Mouse (Mus musculus) layer of hippocampus, adult 9-10 months (tissue): Measurements from ENCODE around the gene Olig1.

ENCODE experiments used
- DNase-seq: peaks from one replicate; pipeline ENCODE4 v3.0.0; 2022; ENCODE audit warnings: low spot score

Olig1 gene

GRCm38 (mm10) chr16:91269468-91270211, at the start of gene Olig1:
Gene Olig1, plus strand, starts transcription at chr16:91269772.
- no peak for DNase-seq

- DNase-seq = no peak
Measured at GRCm38 (mm10) chr16:91222171-91222642, 47.4 kb upstream of the Olig1 start.

- no peak for DNase-seq
Measured at GRCm38 (mm10) chr16:91222643-91223271, 46.8 kb upstream of the Olig1 start.

GRCm38 (mm10) chr16:91223327-91224067, 46.1 kb upstream of the Olig1 start:
- no peak for DNase-seq

GRCm38 (mm10) chr16:91224068-91224402, 45.5 kb upstream of the Olig1 start:
- no peak for DNase-seq

- no peak for DNase-seq
Measured at GRCm38 (mm10) chr16:91224481-91225232, 44.9 kb upstream of the Olig1 start.

- no peak for DNase-seq
Measured at GRCm38 (mm10) chr16:91225233-91226037, 44.1 kb upstream of the Olig1 start, which contains the start of gene Olig2. Gene Olig2, plus strand, starts transcription at chr16:91225457.

GRCm38 (mm10) chr16:91226038-91226882, 43.3 kb upstream of the Olig1 start:
- no peak for DNase-seq

GRCm38 (mm10) chr16:91226883-91227759, 42.5 kb upstream of the Olig1 start:
- DNase-seq = no peak

- DNase-seq = no peak
Measured at GRCm38 (mm10) chr16:91227760-91228043, 41.9 kb upstream of the Olig1 start.

- DNase-seq = no peak
Measured at GRCm38 (mm10) chr16:91228238-91229071, 41.1 kb upstream of the Olig1 start.

- DNase-seq = no peak
Measured at GRCm38 (mm10) chr16:91229072-91229348, 40.6 kb upstream of the Olig1 start.

GRCm38 (mm10) chr16:91229643-91230042, 39.9 kb upstream of the Olig1 start:
- no peak for DNase-seq

GRCm38 (mm10) chr16:91231781-91232469, 37.6 kb upstream of the Olig1 start:
- DNase-seq = no peak

- no peak for DNase-seq
Measured at GRCm38 (mm10) chr16:91232470-91233240, 36.9 kb upstream of the Olig1 start.

- DNase-seq = no peak
Measured at GRCm38 (mm10) chr16:91233241-91233944, 36.2 kb upstream of the Olig1 start.

GRCm38 (mm10) chr16:91239024-91239423, 30.5 kb upstream of the Olig1 start:
- DNase-seq = no peak
